Mouse (Mus musculus) liver, adult (tissue): ENCODE data around the gene Borcs5.

ENCODE experiments used
- GATA4 ChIP-seq: IDR thresholded peaks from 2 replicates; pipeline ENCODE4 v1.6.1; 2014; ENCODE audit warnings: mild to moderate bottlenecking, low read length; ENCODE audit not compliant: insufficient replicate concordance

Gene Borcs5

DNA sequence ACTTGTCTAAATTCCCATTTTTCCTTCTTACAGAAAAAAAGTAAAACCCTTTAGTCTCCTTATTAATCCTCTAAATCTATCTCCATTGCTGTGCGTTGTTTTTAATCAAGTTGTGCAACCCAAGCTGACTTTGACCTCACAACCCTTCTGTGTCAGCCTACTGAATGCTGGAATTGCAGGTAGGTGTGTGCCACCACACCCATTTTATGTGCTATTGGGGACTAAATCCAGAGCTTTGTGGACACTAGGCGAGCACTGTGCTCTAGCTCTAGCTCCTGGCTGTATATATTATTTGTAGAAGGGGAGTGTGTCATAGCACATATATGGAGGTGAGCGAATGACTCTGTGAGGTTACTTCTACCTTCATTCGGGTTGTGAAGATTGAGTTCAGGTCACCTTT, 111.8 kb downstream of the Borcs5 start:
- no peak for TF ChIP-seq GATA4

DNA sequence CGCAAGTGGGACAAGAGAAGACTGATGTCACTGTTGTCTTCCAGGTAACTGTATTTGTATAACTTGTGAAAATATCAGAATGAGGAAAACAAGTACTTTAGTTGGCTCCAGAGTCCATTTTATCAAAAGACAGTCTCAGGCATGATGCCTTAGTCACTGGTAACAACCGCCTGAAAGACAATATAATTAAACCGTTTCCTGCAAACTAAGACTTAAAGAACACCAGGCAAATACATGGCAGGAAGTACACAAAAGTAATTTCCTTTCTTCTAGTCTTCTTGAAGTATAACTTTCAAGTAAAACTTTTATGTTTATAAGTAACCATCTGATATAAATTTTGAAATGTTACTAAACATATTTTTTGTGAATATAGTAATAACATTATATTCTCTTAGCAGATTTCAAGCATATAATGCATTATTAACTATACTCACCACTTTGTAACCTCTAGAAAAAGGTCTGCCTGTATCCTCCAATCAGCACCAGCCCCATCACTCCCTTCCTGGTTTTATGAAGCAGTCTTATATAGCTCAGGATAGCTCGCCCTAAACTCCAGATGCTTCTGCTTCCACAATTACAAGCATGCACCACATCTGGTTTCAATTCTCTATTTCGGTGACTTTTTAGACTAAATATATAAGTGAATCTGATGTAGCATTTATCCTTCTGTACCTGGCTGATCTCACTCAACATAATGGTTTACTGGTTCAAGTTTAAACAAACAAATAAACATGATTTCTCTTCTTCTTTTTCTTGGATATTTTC, 112.8 kb downstream of the Borcs5 start:
- TF ChIP-seq GATA4, result no peak

DNA sequence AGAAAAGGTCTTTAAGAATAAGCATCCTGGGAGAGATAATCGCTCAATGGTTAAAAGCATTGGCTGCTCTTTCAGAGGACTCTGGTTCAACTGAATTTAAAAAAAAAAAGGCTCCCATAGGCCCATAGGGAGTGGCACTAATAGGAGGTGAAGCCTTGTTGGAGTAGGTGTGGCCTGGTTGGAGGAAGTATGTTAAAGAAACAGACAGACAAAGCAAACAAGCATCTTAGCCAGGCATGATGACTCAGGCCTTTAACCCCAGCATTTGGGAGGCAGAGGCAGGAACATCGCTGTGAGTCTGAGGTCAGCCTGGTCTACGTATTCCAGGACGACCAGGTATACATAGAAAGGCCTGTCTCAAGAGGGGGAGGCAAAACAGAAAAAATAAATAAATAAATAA, 114.1 kb downstream of the Borcs5 start:
- TF ChIP-seq GATA4, result no peak

DNA sequence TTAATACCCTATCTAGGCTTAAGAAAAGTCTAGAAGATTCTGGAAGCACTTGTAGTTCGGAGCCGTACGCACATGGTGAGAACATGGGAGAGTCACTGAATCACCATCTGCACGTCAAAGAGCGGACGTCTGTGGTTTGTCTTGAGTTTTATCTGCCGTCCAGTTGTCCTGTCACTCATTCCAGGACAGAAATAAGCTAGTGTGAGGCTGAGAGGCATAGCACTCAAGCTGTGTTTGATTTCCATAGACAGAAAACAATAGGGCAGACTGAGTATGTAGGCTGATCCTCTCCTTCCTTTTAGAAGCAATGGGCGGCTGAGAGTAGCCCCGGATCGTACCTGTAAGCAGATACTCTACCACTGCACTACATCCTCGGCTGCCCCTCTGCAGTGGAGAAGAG, 114.5 kb downstream of the Borcs5 start:
- TF ChIP-seq GATA4, result no peak

DNA sequence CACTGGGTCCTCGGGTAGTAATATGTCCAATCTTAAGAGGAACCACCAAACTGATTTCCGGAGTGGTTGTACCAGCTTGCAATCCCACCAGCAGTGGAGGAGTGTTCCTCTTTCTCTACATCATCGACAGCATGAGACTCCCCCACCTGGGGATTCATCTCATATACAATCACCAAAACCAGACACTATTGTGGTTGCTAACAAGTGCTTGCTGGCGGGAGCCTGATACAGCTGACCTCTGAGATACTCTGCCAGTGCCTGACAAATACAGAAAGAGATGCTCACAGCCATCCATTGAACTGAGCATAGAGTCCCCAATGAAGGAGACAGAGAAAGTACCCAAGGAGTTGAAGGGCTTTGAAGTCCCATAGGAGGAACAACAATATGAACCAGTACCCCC, 116.7 kb downstream of the Borcs5 start:
- TF ChIP-seq GATA4, result no peak
